Mouse (Mus musculus): ENCODE results near the gene Gm4907.
"Not testable (repeated sequence)": the region's sequence is repeated elsewhere in the genome, so short reads cannot be mapped to it uniquely, and the experiment has no call there.

Gene Gm4907

DNA sequence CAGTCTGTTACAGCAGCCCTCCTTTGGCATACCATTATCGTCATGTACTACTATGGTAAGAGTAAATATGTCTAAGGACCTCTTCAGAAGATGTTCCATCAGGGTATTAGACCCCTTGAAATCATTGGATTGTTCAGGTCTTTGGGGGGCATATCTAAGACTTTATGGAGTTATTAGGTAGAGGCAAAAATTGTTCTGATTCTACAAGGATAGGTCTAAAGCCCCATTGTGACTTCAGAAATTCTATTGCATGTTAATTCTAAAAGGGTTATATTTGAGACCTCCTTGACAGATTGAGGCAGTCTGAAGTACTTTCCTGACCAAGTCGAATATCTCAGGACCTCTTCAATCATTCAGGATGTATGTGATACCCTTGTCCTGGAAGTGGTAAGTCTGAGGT is at the start of gene Gm4907:
Gm4907 (plus strand) TSS at position 301 of the 400 bp plus-strand sequence.
- not testable (repeated sequence) for DNase-seq

DNA sequence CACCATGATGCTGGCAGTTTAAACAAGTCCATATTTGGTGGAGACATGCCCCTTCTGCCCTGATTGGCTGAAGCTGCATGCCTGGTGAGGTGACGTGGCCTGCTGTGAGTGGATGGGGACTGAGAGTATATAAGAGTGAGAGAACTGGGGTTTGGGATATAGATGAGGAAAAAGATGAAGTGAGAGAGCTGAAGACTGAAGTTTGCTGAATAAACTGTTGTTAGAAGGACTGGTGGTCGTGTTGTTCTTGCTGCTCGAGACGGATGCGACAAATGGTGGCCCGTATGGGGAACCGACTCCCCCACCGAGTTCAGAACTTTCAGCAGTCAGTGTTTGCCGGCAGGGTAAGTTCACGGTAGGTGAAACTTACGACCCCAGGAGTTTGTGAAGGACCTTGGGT is 48.6 kb upstream of the Gm4907 start:
- DNase-seq = not testable (repeated sequence)

DNA sequence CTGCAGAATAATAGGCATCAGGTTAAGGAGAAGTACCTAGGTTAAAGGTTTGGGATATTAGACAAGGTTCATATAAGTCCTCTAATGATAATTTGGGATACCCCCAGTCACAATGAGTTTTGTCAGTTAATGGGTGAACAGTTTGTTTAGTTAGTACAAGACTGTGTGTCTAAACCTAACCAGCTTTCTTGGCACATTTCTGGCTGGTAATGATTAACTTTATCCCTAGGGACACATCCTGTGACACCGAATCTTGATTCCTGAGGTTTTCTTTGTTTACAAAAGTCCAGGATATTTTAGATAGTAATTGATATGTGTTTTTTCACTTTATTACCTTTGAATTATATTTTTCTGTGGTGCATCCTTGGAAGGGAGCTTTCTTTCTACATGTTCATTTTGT is 41.4 kb upstream of the Gm4907 start:
- no peak for DNase-seq

DNA sequence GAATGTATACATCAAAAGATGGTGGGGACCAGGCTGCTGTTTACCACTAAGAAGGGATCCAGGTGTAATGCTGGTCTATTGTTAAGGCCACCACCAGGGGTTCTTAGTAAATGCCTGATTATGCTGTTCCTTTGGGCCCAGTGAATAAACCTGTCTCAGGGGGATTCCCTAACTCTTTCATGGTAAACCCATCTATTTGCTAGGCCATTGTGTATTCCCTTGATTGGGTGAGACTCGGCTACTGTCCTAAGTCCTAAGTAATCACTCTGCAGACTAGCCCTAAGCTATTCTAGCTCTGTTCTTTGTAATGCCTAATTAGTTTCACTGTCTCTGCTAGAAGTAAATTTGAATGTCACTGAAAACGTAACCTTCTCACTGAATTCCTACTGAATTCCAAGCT is 71.8 kb downstream of the Gm4907 start:
- no peak for DNase-seq

All from right cerebral cortex, postnatal 14 days (tissue).